Mouse (Mus musculus): ENCODE results near the gene Ddx47. TPM values are rescaled to one million over a fixed set of nuclear protein-coding genes. Genes with fewer than 3 reads are reported as not detected.

Gene Ddx47
- polyA plus RNA-seq, 1 experiment from 2014 or later, result 90.8 TPM

GRCm38 (mm10) chr6:134996918-134997317, 14.5 kb upstream of the Ddx47 start:
- Histone ChIP-seq H3K4me3 (ENCODE audit: low read depth, low read length) (no peak overlapping the region), H3K4me2 (ENCODE audit: low read depth, low read length) (no peak overlapping the region), H3K9ac (ENCODE audit: low read depth, low read length) (no peak overlapping the region), H3K27me3 (replicated peaks; ENCODE audit: control insufficient read depth, insufficient read depth, low read length) (no peaks in the 10 kb centered on the region), H3K27ac (replicated peaks; ENCODE audit: low read depth, low read length) (no peak overlapping the region), H3K4me1 (ENCODE audit: control insufficient read depth, insufficient read depth, low read length) (no peaks in the 10 kb centered on the region), H3K36me3 (ENCODE audit: control insufficient read depth, insufficient read depth, low read length) (no peaks in the 10 kb centered on the region), H3K9me3 (ENCODE audit: control insufficient read depth, low read length) (no peaks in the 10 kb centered on the region)
- ATAC-seq (ENCODE audit: low read depth), result no peak
- no peak for DNase-seq (ENCODE audit: low spot score)
- WGBS, result 89% methylated on average over 2 of the region's 2 CpGs

GRCm38 (mm10) chr6:134998076-134998475, 13.3 kb upstream of the Ddx47 start:
- DNase-seq (ENCODE audit: low spot score), result no peak

GRCm38 (mm10) chr6:134998781-134999180, 12.6 kb upstream of the Ddx47 start:
- no peak overlapping the region for H3K4me2 ChIP-seq (ENCODE audit: low read depth, low read length)
- WGBS, result 52% methylated on average over 3 of the region's 3 CpGs
- no peaks in the 10 kb centered on the region for H3K9me3 ChIP-seq (ENCODE audit: control insufficient read depth, low read length)
- no peaks in the 10 kb centered on the region for H3K4me1 ChIP-seq (ENCODE audit: control insufficient read depth, insufficient read depth, low read length)
- H3K27ac ChIP-seq (replicated peaks; ENCODE audit: low read depth, low read length), result no peak overlapping the region
- H3K9ac ChIP-seq (ENCODE audit: low read depth, low read length), result no peak overlapping the region
- no peaks in the 10 kb centered on the region for H3K36me3 ChIP-seq (ENCODE audit: control insufficient read depth, insufficient read depth, low read length)
- no peak for ATAC-seq (ENCODE audit: low read depth)
- no peaks in the 10 kb centered on the region for H3K27me3 ChIP-seq (replicated peaks; ENCODE audit: control insufficient read depth, insufficient read depth, low read length)
- DNase-seq (ENCODE audit: low spot score), result no peak
- H3K4me3 ChIP-seq (ENCODE audit: low read depth, low read length), result no peak overlapping the region

More at GRCm38 (mm10) chr6:134998076-134998475, 13.3 kb upstream of the Ddx47 start:
- no peaks in the 10 kb centered on the region for H3K36me3 ChIP-seq (ENCODE audit: control insufficient read depth, insufficient read depth, low read length)
- H3K27me3 ChIP-seq (replicated peaks; ENCODE audit: control insufficient read depth, insufficient read depth, low read length), result no peaks in the 10 kb centered on the region
- no peak for ATAC-seq (ENCODE audit: low read depth)
- 87% methylated on average over 8 of the region's 8 CpGs for WGBS
- no peaks in the 10 kb centered on the region for H3K4me1 ChIP-seq (ENCODE audit: control insufficient read depth, insufficient read depth, low read length)
- H3K4me3 ChIP-seq (ENCODE audit: low read depth, low read length), result no peak overlapping the region
- H3K4me2 ChIP-seq (ENCODE audit: low read depth, low read length), result no peak overlapping the region
- H3K27ac ChIP-seq (replicated peaks; ENCODE audit: low read depth, low read length), result no peak overlapping the region
- no peak overlapping the region for H3K9ac ChIP-seq (ENCODE audit: low read depth, low read length)
- no peaks in the 10 kb centered on the region for H3K9me3 ChIP-seq (ENCODE audit: control insufficient read depth, low read length)

GRCm38 (mm10) chr6:135000272-135000671, 11.1 kb upstream of the Ddx47 start:
- Histone ChIP-seq H3K9me3 (ENCODE audit: control insufficient read depth, low read length) (no peaks in the 10 kb centered on the region), H3K27ac (replicated peaks; ENCODE audit: low read depth, low read length) (no peak overlapping the region), H3K4me3 (ENCODE audit: low read depth, low read length) (no peak overlapping the region), H3K4me1 (ENCODE audit: control insufficient read depth, insufficient read depth, low read length) (no peaks in the 10 kb centered on the region), H3K36me3 (ENCODE audit: control insufficient read depth, insufficient read depth, low read length) (no peaks in the 10 kb centered on the region), H3K9ac (ENCODE audit: low read depth, low read length) (no peak overlapping the region), H3K27me3 (replicated peaks; ENCODE audit: control insufficient read depth, insufficient read depth, low read length) (no peaks in the 10 kb centered on the region), H3K4me2 (ENCODE audit: low read depth, low read length) (no peak overlapping the region)
- DNase-seq (ENCODE audit: low spot score), result no peak
- no peak for ATAC-seq (ENCODE audit: low read depth)
- WGBS, result 64% methylated on average over 4 of the region's 4 CpGs

- no peak overlapping the region for H3K4me3 ChIP-seq (ENCODE audit: low read depth, low read length)
- H3K27me3 ChIP-seq (replicated peaks; ENCODE audit: control insufficient read depth, insufficient read depth, low read length), result no peaks in the 10 kb centered on the region
- H3K9me3 ChIP-seq (ENCODE audit: control insufficient read depth, low read length), result no peaks in the 10 kb centered on the region
- no peak overlapping the region for H3K4me2 ChIP-seq (ENCODE audit: low read depth, low read length)
- ATAC-seq (ENCODE audit: low read depth) (no peak), DNase-seq (ENCODE audit: low spot score) (no peak)
- H3K4me1 ChIP-seq (ENCODE audit: control insufficient read depth, insufficient read depth, low read length), result no peaks in the 10 kb centered on the region
- 83% methylated on average over 4 of the region's 4 CpGs for WGBS
- no peaks in the 10 kb centered on the region for H3K36me3 ChIP-seq (ENCODE audit: control insufficient read depth, insufficient read depth, low read length)
- no peak overlapping the region for H3K27ac ChIP-seq (replicated peaks; ENCODE audit: low read depth, low read length)
- H3K9ac ChIP-seq (ENCODE audit: low read depth, low read length), result no peak overlapping the region
Measured at GRCm38 (mm10) chr6:135001991-135002390, 9.4 kb upstream of the Ddx47 start.

GRCm38 (mm10) chr6:135006372-135006771, 5.0 kb upstream of the Ddx47 start:
- H3K9me3 ChIP-seq (ENCODE audit: control insufficient read depth, low read length), result no peaks in the 10 kb centered on the region
- H3K4me2 ChIP-seq (ENCODE audit: low read depth, low read length), result no peak overlapping the region
- no peak overlapping the region for H3K9ac ChIP-seq (ENCODE audit: low read depth, low read length)
- ATAC-seq (ENCODE audit: low read depth) (no peak), DNase-seq (ENCODE audit: low spot score) (no peak)
- no peaks in the 10 kb centered on the region for H3K27me3 ChIP-seq (replicated peaks; ENCODE audit: control insufficient read depth, insufficient read depth, low read length)
- H3K4me3 ChIP-seq (ENCODE audit: low read depth, low read length), result no peak overlapping the region
- H3K27ac ChIP-seq (replicated peaks; ENCODE audit: low read depth, low read length), result no peak overlapping the region
- no peaks in the 10 kb centered on the region for H3K36me3 ChIP-seq (ENCODE audit: control insufficient read depth, insufficient read depth, low read length)
- 84% methylated on average over 4 of the region's 4 CpGs for WGBS
- no peaks in the 10 kb centered on the region for H3K4me1 ChIP-seq (ENCODE audit: control insufficient read depth, insufficient read depth, low read length)

- Histone ChIP-seq H3K4me2 (ENCODE audit: low read depth, low read length) (peak overlapping the region; percentile 62), H3K9ac (ENCODE audit: low read depth, low read length) (peak overlapping the region; percentile 82), H3K4me1 (ENCODE audit: control insufficient read depth, insufficient read depth, low read length) (peaks cover 6% of the 10 kb centered on the region; the same call in 1 of the 2 replicates), H3K36me3 (ENCODE audit: control insufficient read depth, insufficient read depth, low read length) (peaks cover 36% of the 10 kb centered on the region), H3K27me3 (replicated peaks; ENCODE audit: control insufficient read depth, insufficient read depth, low read length) (no peaks in the 10 kb centered on the region), H3K9me3 (ENCODE audit: control insufficient read depth, low read length) (no peaks in the 10 kb centered on the region), H3K4me3 (ENCODE audit: low read depth, low read length) (peak overlapping the region; percentile 74), H3K27ac (replicated peaks; ENCODE audit: low read depth, low read length) (no peak overlapping the region)
- WGBS, result 0% methylated on average over 14 of the region's 14 CpGs
- no peak for DNase-seq (ENCODE audit: low spot score)
- ATAC-seq (ENCODE audit: low read depth), result no peak; the same call in none of the 2 replicates
Measured at GRCm38 (mm10) chr6:135011734-135012116, 313 bp downstream of the Ddx47 start.

GRCm38 (mm10) chr6:135017211-135017610, 5.8 kb downstream of the Ddx47 start:
- H3K27me3 ChIP-seq (replicated peaks; ENCODE audit: control insufficient read depth, insufficient read depth, low read length), result no peaks in the 10 kb centered on the region
- no peak for ATAC-seq (ENCODE audit: low read depth)
- no peak overlapping the region for H3K4me3 ChIP-seq (ENCODE audit: low read depth, low read length)
- no peaks in the 10 kb centered on the region for H3K9me3 ChIP-seq (ENCODE audit: control insufficient read depth, low read length)
- no peak overlapping the region for H3K9ac ChIP-seq (ENCODE audit: low read depth, low read length)
- 96% methylated on average over 11 of the region's 11 CpGs for WGBS
- peaks cover 90% of the 10 kb centered on the region for H3K36me3 ChIP-seq (ENCODE audit: control insufficient read depth, insufficient read depth, low read length)
- no peak overlapping the region for H3K27ac ChIP-seq (replicated peaks; ENCODE audit: low read depth, low read length)
- no peak for DNase-seq (ENCODE audit: low spot score)
- H3K4me2 ChIP-seq (ENCODE audit: low read depth, low read length), result no peak overlapping the region
- peaks cover 4% of the 10 kb centered on the region; the same call in 1 of the 2 replicates for H3K4me1 ChIP-seq (ENCODE audit: control insufficient read depth, insufficient read depth, low read length)

- no peak for ATAC-seq (ENCODE audit: low read depth)
Measured at GRCm38 (mm10) chr6:135019564-135019963, 8.2 kb downstream of the Ddx47 start.

More at GRCm38 (mm10) chr6:135019564-135019963, 8.2 kb downstream of the Ddx47 start:
- H3K9me3 ChIP-seq (ENCODE audit: control insufficient read depth, low read length), result no peaks in the 10 kb centered on the region
- H3K4me1 ChIP-seq (ENCODE audit: control insufficient read depth, insufficient read depth, low read length), result no peaks in the 10 kb centered on the region
- no peak overlapping the region for H3K4me2 ChIP-seq (ENCODE audit: low read depth, low read length)
- DNase-seq (ENCODE audit: low spot score), result no peak
- no peak overlapping the region for H3K27ac ChIP-seq (replicated peaks; ENCODE audit: low read depth, low read length)
- WGBS, result 93% methylated on average over 10 of the region's 10 CpGs
- H3K36me3 ChIP-seq (ENCODE audit: control insufficient read depth, insufficient read depth, low read length), result peaks cover 98% of the 10 kb centered on the region
- H3K27me3 ChIP-seq (replicated peaks; ENCODE audit: control insufficient read depth, insufficient read depth, low read length), result no peaks in the 10 kb centered on the region
- H3K4me3 ChIP-seq (ENCODE audit: low read depth, low read length), result no peak overlapping the region
- no peak overlapping the region for H3K9ac ChIP-seq (ENCODE audit: low read depth, low read length)

All from embryonic facial prominence, embryonic 14.5 days (tissue).